Mouse (Mus musculus) inflammation-experienced regulatory T-cells (primary cell): ENCODE measurements around the gene Akap9. TPM values are rescaled to one million over a fixed set of nuclear protein-coding genes. Genes with fewer than 3 reads are reported as not detected.

Experiments
- polyA plus RNA-seq, 2 experiments: library from polyadenylated mRNA; unstranded; fragments of 100-300 nt; shearing (Covaris generic); gene quantifications; one replicate each; pipeline ENCODE4 v1.2.1; 2017

Akap9 gene
- 100 to 1,000 TPM; 136 to 138 TPM for polyA plus RNA-seq

DNA sequence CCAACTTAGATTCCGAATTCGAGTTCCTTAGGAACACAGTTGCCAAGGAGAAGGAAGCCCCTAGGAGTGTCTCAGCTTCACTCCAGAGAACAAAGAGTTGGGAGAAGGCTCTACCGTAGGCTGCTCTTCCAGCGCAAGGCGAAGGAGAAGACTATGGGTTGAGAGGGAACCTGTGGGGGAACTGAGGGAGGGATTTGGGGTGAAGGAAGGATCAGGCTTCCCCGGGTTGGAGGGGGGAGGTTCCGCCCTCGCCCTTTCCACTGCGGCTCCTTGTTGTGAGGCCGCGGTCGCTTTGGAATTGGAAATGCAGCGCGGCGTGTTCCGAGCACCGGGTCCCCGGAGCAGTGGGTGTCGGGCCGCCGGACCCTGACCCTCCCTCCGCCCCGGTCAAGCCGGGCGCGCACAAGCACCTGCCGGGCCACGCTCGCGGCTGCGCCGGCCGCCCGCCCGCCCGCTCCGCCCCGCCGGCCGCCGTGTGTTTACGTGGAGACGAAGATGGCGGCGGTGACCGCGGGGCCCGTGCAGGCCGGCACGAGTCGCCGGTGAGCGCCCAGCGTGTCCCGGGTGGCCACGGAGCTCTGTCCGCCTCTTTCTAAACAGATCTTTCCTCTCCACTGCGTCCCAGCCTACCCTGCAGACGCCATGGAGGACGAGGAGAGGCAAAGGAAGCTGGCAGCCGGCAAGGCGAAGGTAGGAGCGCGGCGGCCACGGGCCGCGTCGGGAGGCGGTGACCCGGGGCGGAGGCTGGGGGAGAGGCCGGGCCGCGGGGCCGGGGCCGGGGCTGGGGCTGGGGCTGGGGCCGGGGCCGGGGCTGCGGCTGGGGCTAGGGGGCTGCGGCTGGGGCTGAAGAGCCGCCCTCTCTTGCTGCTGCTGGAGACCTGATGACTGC, at the start of gene Akap9:
Gene Akap9, plus strand, starts transcription at position 254 of the 889 bp plus-strand sequence.

DNA sequence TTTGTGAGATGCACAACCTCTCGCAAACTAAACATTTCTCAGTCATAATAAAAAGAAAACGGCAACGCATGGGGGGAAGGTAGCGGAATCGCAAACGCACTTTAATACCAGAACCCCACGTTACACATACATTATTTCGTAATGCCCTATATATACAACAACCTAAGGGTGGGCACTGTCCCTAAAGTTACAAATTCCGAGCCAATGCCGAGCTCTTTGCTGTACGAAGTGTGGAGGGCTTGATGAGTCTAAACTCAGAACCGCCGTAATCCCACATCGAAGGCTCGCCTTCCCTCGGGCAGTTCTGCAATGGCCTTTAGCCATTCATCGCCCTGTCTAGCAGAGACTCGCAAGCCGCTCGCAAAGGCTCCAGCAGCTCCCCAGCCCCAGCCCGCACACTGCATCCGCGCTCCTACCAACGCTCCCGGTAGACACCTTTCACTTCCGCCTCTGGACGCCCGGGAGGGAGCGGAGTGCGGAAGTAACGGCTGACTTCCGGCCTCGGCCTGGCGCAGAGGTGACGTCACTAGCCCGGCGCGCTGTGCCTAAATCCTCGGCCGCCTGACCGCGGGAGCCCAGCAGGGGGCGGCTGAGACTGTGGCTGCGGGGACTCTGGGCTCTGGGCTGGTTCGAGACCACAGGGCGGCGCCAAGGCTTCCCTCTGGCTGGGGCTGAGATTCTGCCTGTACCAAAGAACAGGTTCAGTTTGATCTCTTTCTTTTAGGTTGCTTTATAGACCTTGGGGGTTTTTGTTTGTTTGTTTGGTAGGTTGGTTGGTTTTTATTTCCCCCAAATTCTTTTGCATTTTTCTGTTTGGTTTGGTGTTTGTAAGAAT, 34.2 kb upstream of the Akap9 start, which contains the start of gene Mterf1a:
Gene Mterf1a, minus strand, starts transcription at position 475 of the 835 bp plus-strand sequence.

DNA sequence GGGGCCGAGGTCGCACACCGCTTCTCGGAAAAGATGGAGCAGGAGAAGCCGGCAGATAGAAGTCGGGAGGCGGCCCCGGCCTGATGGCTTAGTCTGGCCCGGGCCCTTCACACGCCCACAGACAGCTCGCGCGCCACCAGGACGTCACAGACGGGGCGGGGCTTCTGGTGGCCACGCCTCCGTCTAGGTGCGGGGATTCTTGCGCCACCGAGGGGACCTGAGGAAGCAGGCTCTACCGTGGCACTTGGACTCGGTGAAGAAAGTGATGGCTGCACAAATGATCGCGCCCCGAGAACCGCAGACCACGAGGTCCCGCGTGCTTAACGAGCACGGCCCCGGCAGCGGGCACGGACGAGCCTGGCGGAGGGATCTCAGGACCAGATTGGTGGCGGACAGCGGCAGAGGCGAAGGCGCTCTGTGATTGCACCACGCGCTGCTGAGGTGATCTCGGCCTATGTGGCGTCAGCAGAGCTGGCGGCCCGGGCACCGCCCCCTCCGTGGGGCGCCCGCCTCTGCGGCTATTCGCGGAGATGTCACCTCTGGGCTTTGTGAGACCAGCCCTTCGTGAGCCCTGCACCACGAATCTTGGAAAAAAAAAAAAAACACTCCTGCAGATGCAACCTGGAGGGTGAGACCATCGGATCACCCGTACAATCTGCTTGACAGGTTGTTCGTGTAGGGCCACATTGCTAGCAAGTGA, 176.6 kb downstream of the Akap9 start, which contains the start of gene Cyp51:
Gene Cyp51, minus strand, starts transcription at position 406 of the 700 bp plus-strand sequence.

Other genes starting within 250 kb of the Akap9 start
- 10 to 100 TPM; 40.7 to 53.6 TPM for gene Ankib1, start 125.1 kb upstream of the Akap9 start, polyA plus RNA-seq
- gene Krit1, start 124.9 kb upstream of the Akap9 start, polyA plus RNA-seq, result 10 to 100 TPM; 67.2 to 73.9 TPM
- under 1 TPM; 0.16 to 0.18 TPM for gene Lrrd1, start 82.9 kb upstream of the Akap9 start, polyA plus RNA-seq
- 10 to 100 TPM; 26.0 to 26.5 TPM for gene Mterf1a, start 34.1 kb upstream of the Akap9 start, polyA plus RNA-seq
- gene Cyp51, start 176.7 kb downstream of the Akap9 start, polyA plus RNA-seq, result 10 to 100 TPM; 33.0 to 37.3 TPM